Mouse (Mus musculus) neural tube, embryonic 14.5 days (tissue): ENCODE results near the gene Dpm2. TPM values are rescaled to one million over a fixed set of nuclear protein-coding genes. Genes with fewer than 3 reads are reported as not detected.

Experiments used
- ATAC-seq: fragments of 200-750 bp; cut with Nextera tagmentation; 2 replicates; pipeline ENCODE4 v1.8.0; 2017; ENCODE audit warnings: low read depth, mild to moderate bottlenecking, moderate TSS enrichment, moderate library complexity
- H3K27ac ChIP-seq: fragments of 300-500 bp; sonication (generic); 2 replicates; pipeline ENCODE4 v1.5.1; 2014; ENCODE audit warnings: low read depth, mild to moderate bottlenecking, control low read depth, low read length, moderate library complexity, mixed read lengths
- H3K27me3 ChIP-seq: fragments of 300-500 bp; sonication (generic); 2 replicates; pipeline ENCODE4 v1.6.1; 2014; ENCODE audit warnings: low read length; ENCODE audit not compliant: control insufficient read depth, insufficient read depth
- H3K36me3 ChIP-seq: fragments of 300-500 bp; sonication (generic); 2 replicates; pipeline ENCODE4 v1.6.1; 2014; ENCODE audit warnings: low read length, mixed read lengths; ENCODE audit not compliant: control insufficient read depth, insufficient read depth
- H3K4me1 ChIP-seq: fragments of 300-500 bp; sonication (generic); 2 replicates; pipeline ENCODE4 v1.6.1; 2014; ENCODE audit warnings: low read length; ENCODE audit not compliant: control insufficient read depth, insufficient read depth
- H3K4me2 ChIP-seq: fragments of 300-500 bp; sonication (generic); 2 replicates; pipeline ENCODE4 v1.6.1; 2014; ENCODE audit warnings: mild to moderate bottlenecking, low read depth, low read length, control low read depth
- H3K4me3 ChIP-seq: fragments of 300-500 bp; sonication (generic); 2 replicates; pipeline ENCODE4 v1.5.1; 2014; ENCODE audit warnings: low read depth, low read length, control low read depth, mixed read lengths
- H3K9ac ChIP-seq: fragments of 300-500 bp; sonication (generic); replicated peaks from 2 replicates; pipeline ENCODE4 v1.6.1; 2014; ENCODE audit warnings: low read depth, mild to moderate bottlenecking, control low read depth, low read length, mixed read lengths
- H3K9me3 ChIP-seq: fragments of 300-500 bp; sonication (generic); 2 replicates; pipeline ENCODE4 v1.6.1; 2016; ENCODE audit warnings: low read length; ENCODE audit not compliant: control insufficient read depth
- WGBS: fragments of 180-500 bp; shearing (Covaris S2); extraction: QIAGEN DNeasy Blood & Tissue Kit; methylation state at CpG from one replicate; pipeline ENCODE4 v1.1.7; 2014; 5-methylcytosine and 5-hydroxymethylcytosine counted together
- polyA plus RNA-seq: library from polyadenylated mRNA; unstranded; fragments of >200 nt; fragmentation: Nextera tagmentation; extraction: Ambion mirVana; gene quantifications from 2 replicates; pipeline ENCODE4 v1.2.1, GENCODE M21; 2014

Dpm2 gene
- polyA plus RNA-seq, 1 experiment from 2014 or later: 157 TPM

GRCm38 (mm10) chr2:32534733-32535471 is 35.8 kb upstream of the Dpm2 start, which contains the start of gene Fam102a:
Gene Fam102a, plus strand, starts transcription at chr2:32535332.
- ATAC-seq: peak; percentile 97
- peak within 1 kb of the TSS; percentile 91 for H3K27ac ChIP-seq
- H3K4me3 ChIP-seq: peak within 1 kb of the TSS; percentile 86
- no peaks in the 10 kb centered on the region for H3K36me3 ChIP-seq
- peaks cover 40% of the 10 kb centered on the region for H3K4me1 ChIP-seq
- 1% methylated on average over 64 of the region's 67 CpGs for WGBS
- no peaks in the 10 kb centered on the region for H3K27me3 ChIP-seq
- H3K9me3 ChIP-seq: no peaks in the 10 kb centered on the region
- peak within 1 kb of the TSS; percentile 94 for H3K9ac ChIP-seq
- peak within 1 kb of the TSS; percentile 82 for H3K4me2 ChIP-seq

- under 1% methylated on average over 40 of the region's 56 CpGs for WGBS
- no peaks in the 10 kb centered on the region for H3K27me3 ChIP-seq
- H3K4me3 ChIP-seq: peak overlapping the region; percentile 86
- peak overlapping the region; percentile 82 for H3K4me2 ChIP-seq
- H3K9me3 ChIP-seq: no peaks in the 10 kb centered on the region
- ATAC-seq: no peak; the same call in 1 of the 2 replicates
- peak overlapping the region; percentile 94 for H3K9ac ChIP-seq
- peaks cover 40% of the 10 kb centered on the region for H3K4me1 ChIP-seq
- peak overlapping the region; percentile 91 for H3K27ac ChIP-seq
- H3K36me3 ChIP-seq: no peaks in the 10 kb centered on the region
Observed at GRCm38 (mm10) chr2:32535501-32535991, 35.1 kb upstream of the Dpm2 start.

DNA sequence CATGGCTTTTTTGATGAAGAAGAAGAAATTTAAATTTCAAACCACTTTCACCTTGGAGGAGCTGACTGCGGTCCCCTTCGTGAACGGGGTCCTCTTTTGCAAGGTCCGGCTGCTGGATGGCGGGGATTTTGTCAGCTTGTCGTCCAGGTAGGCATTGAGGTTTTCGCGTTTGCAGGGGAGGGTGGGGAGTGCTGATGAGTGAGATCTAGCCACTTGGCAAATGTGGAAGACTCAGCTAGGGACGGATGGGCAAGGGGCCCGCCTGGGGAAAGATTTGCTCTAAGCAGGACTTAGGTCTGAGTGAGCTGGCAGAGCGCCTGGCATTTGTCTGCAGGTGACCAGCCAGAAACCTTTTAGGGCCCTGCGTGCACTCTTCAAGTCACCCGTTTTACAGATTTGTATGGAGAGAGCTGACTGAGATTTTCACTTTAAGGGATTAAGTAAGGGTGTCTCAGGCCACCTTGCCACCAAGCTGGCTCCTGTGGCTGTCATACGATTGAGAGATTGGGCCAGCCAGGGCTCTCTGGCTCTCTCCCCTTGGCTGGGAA is 34.5 kb upstream of the Dpm2 start:
- peak overlapping the region; percentile 94 for H3K9ac ChIP-seq
- peak overlapping the region; percentile 91 for H3K27ac ChIP-seq
- H3K36me3 ChIP-seq: no peaks in the 10 kb centered on the region
- H3K4me2 ChIP-seq: peak overlapping the region; percentile 82
- ATAC-seq: no peak
- under 1% methylated on average over 14 of the region's 14 CpGs for WGBS
- H3K4me3 ChIP-seq: peak overlapping the region; percentile 86
- H3K4me1 ChIP-seq: peaks cover 40% of the 10 kb centered on the region
- H3K9me3 ChIP-seq: no peaks in the 10 kb centered on the region
- H3K27me3 ChIP-seq: no peaks in the 10 kb centered on the region

- peak overlapping the region; percentile 94 for H3K9ac ChIP-seq
- no peaks in the 10 kb centered on the region for H3K9me3 ChIP-seq
- H3K36me3 ChIP-seq: no peaks in the 10 kb centered on the region
- H3K4me2 ChIP-seq: peak overlapping the region; percentile 82
- peak overlapping the region; percentile 86 for H3K4me3 ChIP-seq
- H3K27ac ChIP-seq: peak overlapping the region; percentile 44; the same call in 1 of the 2 replicates
- no peaks in the 10 kb centered on the region for H3K27me3 ChIP-seq
- H3K4me1 ChIP-seq: peaks cover 40% of the 10 kb centered on the region
- ATAC-seq: no peak
- 4% methylated on average over 11 of the region's 11 CpGs for WGBS
Observed at GRCm38 (mm10) chr2:32536634-32537359, 33.9 kb upstream of the Dpm2 start.

DNA sequence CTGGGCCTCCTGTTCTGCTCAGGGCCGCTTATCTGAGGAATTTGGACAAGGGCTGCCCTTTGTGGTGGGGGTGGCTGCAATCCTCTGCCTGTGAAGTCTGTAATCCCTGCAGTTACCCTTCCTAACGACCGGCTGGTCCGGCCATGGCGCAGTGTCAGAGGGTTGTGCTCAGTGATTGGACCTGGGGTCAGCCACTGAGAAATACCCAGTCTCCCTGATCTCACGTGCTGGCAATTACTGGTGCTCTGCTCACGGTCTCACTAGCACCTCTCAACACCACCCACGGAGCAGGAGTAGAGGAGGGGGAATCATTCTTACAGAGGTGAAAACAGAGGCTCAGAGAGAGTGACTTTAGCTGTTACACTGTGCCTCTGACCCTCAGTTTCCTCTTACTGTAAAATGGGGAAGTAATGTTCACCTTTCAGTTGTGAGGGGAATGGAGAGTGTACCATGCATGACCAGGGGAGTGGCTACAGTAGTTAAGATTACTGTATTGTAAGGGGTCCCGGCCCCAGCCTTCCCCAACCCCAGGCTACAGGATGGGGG is 33.2 kb upstream of the Dpm2 start:
- no peaks in the 10 kb centered on the region for H3K27me3 ChIP-seq
- WGBS: 11% methylated on average over 9 of the region's 9 CpGs
- H3K4me3 ChIP-seq: peak overlapping the region; percentile 86
- no peaks in the 10 kb centered on the region for H3K36me3 ChIP-seq
- no peaks in the 10 kb centered on the region for H3K9me3 ChIP-seq
- H3K9ac ChIP-seq: peak overlapping the region; percentile 94
- no peak overlapping the region for H3K27ac ChIP-seq
- ATAC-seq: no peak
- H3K4me1 ChIP-seq: peaks cover 40% of the 10 kb centered on the region
- peak overlapping the region; percentile 82 for H3K4me2 ChIP-seq

DNA sequence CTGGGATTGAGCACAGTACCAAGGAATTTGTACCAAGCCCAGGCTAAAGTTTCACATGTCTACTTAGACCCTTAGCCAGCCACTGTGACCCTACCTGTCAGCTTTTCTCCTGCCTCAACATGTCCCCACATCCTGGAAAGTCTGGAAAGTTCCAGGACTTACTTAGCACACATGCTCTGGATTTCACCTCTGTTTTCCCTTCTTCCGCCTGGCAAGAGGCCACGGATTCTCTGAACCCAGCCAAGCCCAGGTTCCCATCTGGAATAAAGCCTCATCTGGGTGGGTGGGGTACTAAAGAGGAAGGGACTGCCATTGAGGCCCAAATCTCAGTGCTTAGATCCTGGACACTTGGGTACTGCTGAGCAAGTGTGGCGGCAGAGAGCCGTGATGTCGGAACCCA is 32.7 kb upstream of the Dpm2 start:
- Histone ChIP-seq H3K9me3 (no peaks in the 10 kb centered on the region), H3K4me3 (peak overlapping the region; percentile 86), H3K4me2 (peak overlapping the region; percentile 82), H3K4me1 (peaks cover 41% of the 10 kb centered on the region), H3K36me3 (no peaks in the 10 kb centered on the region), H3K27ac (no peak overlapping the region), H3K27me3 (no peaks in the 10 kb centered on the region), H3K9ac (peak overlapping the region; percentile 32; the same call in 1 of the 2 replicates)
- 68% methylated on average over 5 of the region's 5 CpGs for WGBS
- ATAC-seq: no peak

- Histone ChIP-seq H3K4me1 (peaks cover 43% of the 10 kb centered on the region), H3K36me3 (no peaks in the 10 kb centered on the region), H3K9me3 (no peaks in the 10 kb centered on the region), H3K4me2 (peak overlapping the region; percentile 82), H3K9ac (peak overlapping the region; percentile 32; the same call in 1 of the 2 replicates), H3K27ac (no peak overlapping the region), H3K27me3 (no peaks in the 10 kb centered on the region), H3K4me3 (no peak overlapping the region; the same call in 1 of the 2 replicates)
- no peak for ATAC-seq
- WGBS: 74% methylated on average over 4 of the region's 4 CpGs
Observed at GRCm38 (mm10) chr2:32538461-32538860, 32.2 kb upstream of the Dpm2 start.

- 82% methylated on average over 14 of the region's 14 CpGs for WGBS
- H3K4me2 ChIP-seq: no peak overlapping the region; the same call in 1 of the 2 replicates
- no peak overlapping the region for H3K27ac ChIP-seq
- no peak overlapping the region for H3K4me3 ChIP-seq
- H3K36me3 ChIP-seq: no peaks in the 10 kb centered on the region
- H3K9ac ChIP-seq: no peak overlapping the region
- no peaks in the 10 kb centered on the region for H3K27me3 ChIP-seq
- no peaks in the 10 kb centered on the region for H3K9me3 ChIP-seq
- no peak for ATAC-seq
- peaks cover 36% of the 10 kb centered on the region for H3K4me1 ChIP-seq
Observed at GRCm38 (mm10) chr2:32539452-32539981, 31.1 kb upstream of the Dpm2 start.
